Mouse (Mus musculus): ENCODE measurements at regions not wholly inside any gene's neighbourhood (a gene's known extent, or its start where the extent isn't known, plus 50 kb on each side); places are given as distances from the start of the nearest gene placed in this dataset.

DNA sequence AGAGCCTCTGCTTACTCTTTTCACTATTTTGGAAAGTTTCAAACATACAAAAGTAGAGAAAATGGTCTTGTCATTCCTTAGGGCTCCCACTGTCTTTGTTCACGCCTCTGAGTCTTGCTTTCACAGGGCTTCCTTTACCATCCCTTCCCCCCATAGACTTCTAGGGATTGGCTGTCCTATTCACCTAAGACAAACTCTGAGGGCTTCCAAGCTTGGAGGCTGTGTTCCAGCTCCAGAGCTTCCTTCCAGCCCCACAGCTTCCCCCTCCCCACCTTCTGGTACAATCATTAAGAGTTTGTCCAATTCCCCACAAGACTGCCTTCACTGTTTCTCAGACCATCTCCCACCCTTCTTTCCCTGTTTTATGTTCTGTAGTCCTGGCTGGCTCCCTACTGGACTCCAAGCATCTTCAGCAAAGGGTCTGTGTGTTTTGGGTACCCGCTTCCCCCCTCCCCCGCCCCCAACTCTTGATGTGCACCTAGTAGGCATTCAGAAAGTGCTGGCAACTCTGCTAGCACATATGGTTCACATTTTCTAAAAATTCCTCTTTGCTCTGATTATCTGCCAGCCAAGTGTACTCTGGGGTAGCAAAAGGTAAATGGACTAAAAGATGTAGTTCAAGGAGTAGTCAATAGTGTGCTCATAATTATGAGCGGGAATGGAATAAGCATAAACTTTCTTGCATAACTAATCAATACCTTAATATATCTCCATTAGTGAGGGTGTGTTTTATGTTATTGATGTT, 344.0 kb downstream of the Slc4a3 start:
- DNase-seq (ENCODE audit: low read depth), result no peak

- DNase-seq (ENCODE audit: low read depth), result no peak
These were observed 344.7 kb downstream of the Slc4a3 start for GRCm38 (mm10) chr1:75890636-75891276.

DNA sequence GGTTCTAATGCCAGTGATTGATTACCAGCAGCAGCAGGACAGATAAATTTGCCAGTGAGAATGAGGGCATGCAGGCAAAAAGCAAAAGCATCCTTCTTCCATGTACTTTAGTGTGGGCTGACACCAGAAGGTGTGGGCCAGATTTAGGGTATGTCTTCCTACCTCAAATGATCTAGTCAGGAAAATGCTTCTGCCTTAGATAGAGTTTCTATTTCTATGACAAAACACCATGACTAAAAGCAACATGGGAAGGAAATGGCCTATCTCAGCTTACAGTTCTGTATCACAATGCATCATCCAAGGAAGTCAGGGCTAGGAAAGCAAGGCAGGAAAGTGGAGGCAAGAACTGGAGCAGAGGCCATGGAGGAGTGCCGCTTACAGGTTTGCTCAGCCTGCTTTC, 349.5 kb downstream of the Slc4a3 start:
- no peak for DNase-seq (ENCODE audit: low read depth)

- DNase-seq (ENCODE audit: low read depth), result no peak
These were observed 355.1 kb downstream of the Slc4a3 start for GRCm38 (mm10) chr1:75901146-75901545.

- DNase-seq (ENCODE audit: low read depth), result no peak
These were observed 359.8 kb downstream of the Slc4a3 start for GRCm38 (mm10) chr1:75905699-75906470.

DNA sequence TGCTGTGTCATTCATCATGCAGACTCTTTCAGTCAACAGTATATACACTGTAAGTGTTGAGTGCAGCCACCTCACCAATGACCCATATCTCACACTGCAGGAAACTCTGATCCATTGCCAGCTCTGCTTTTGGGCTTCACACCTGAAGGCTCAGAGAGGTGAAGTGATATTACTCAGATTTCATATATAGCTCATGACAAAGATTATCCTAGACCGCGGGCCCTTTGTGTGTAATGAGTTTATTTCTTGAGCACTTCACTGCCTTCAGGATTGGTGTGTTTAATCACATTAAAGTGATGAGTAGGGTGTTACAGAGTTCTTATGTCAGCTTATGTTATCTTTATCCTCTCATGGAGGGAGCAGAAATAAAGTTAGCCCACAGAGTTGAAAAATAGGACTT, 369.2 kb downstream of the Slc4a3 start:
- no peak for DNase-seq (ENCODE audit: low read depth)

DNA sequence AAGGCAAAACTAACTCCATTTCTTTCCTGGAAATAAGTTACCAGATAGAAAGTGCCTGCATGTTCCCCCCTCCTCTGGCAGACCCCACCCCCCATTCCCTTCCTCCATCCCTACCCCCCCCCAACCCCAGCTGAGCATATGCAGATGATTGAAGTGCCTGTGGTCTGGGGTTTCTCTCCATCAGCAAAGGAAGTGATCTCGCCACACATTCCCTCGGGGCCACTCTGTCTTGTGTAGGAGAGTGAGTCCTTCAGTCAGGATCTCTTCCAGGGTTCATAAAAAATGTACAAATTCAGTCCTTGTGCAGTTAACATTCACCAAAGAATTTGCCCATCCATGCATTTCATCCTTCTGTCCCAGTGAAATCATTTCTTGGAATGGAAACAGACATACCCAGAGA, 370.1 kb downstream of the Slc4a3 start:
- no peak for DNase-seq (ENCODE audit: low read depth)

- DNase-seq (ENCODE audit: low read depth), result no peak
These were observed 373.1 kb downstream of the Slc4a3 start for GRCm38 (mm10) chr1:75919134-75919533.

- DNase-seq (ENCODE audit: low read depth), result no peak
These were observed 379.0 kb downstream of the Slc4a3 start for GRCm38 (mm10) chr1:75925046-75925445.

DNA sequence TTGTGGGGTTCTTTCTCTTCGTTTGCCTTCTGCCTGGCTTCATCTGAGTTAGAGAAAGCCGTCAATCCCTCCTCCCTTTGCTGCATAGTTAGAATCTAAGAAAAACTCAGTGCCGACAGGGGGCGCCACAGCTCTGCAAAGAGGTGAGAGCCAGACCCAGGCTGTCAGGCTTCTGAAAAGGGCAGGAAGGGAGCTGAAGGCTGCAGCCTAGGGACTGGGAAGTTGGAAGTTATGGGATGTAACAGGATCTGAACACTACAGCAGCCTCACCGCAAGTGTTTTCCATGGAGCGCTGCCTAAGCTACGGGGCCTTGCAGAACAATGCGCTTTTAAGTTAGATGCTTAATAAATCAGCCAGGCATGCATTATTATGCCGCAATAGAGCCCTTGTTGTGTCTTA, 379.7 kb downstream of the Slc4a3 start:
- no peak for DNase-seq (ENCODE audit: low read depth)

GRCm38 (mm10) chr1:75931852-75932251, 385.8 kb downstream of the Slc4a3 start:
- no peak for DNase-seq (ENCODE audit: low read depth)

- no peak for DNase-seq (ENCODE audit: low read depth)
These were observed 387.8 kb downstream of the Slc4a3 start for GRCm38 (mm10) chr1:75933831-75934230.

DNA sequence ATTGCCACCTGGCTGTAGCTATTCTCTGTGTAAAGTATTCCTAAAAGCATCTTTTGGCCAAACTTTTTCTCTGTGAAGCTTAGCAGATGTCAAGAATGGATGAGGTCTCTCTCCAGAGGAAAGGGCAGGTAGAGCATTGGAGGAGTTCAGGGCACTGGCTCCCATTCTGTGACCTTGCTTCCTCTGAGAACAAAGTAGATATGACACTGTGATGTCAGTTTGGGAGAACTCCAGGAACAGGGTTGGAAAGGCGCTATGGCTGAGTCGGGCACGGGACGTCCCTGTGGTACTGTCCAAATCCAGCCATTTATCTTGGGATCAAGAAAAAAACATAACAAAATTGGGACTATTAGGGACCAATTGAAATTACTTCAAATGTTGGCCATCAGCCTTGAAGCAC, 388.7 kb downstream of the Slc4a3 start:
- DNase-seq (ENCODE audit: low read depth), result no peak

DNA sequence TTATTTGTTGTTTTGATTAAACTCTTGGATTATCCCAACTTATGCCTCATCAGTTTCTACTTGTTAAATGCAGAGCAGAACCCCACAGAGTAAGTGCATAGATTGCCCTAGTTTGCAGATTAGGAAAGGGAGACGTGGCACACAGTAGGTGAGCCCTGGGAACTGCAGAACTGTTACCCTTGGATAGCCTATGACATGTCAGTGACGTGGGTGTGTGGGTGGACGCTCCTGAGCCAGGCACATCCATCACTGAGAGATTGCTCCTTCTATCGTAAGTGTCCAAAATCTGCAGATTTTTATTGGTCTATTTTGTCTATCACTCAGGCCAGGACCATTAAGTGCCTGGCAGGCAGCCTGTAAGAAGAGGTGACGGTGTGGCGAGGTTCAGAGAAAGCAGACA, 389.8 kb downstream of the Slc4a3 start:
- no peak for DNase-seq (ENCODE audit: low read depth)

GRCm38 (mm10) chr1:75936596-75936995, 390.5 kb downstream of the Slc4a3 start:
- no peak for DNase-seq (ENCODE audit: low read depth)

- DNase-seq (ENCODE audit: low read depth), result no peak
These were observed 391.3 kb downstream of the Slc4a3 start for GRCm38 (mm10) chr1:75937331-75937730.

DNA sequence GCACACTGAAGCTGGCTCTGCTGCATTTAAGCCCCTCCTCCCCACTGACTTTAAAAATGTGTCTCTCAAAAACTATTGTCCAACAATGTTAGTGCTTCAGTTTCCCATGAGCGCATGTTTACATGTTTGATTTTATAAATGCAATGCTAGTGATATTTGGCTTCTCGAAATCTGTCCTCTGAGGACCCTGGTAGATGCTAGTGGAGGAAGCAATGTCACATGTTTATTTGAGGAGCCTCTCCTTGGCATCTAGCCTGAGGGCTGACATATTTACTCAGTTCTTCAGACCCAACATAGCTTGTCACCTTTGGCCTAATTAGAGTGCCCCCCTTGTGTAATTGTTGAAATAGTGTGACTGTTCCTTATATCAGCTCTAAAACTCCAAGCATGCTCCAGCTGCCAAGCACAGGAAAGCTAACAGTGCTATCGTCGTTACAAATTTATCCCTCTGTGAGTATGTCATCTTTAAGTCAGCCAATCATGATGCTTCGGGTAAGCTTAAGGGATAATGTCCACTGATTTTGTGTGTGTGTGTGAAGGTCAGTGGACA, 400.3 kb downstream of the Slc4a3 start:
- DNase-seq (ENCODE audit: low read depth), result no peak

- no peak for DNase-seq (ENCODE audit: low read depth)
These were observed 432.3 kb downstream of the Slc4a3 start for GRCm38 (mm10) chr1:75978203-75978986.

DNA sequence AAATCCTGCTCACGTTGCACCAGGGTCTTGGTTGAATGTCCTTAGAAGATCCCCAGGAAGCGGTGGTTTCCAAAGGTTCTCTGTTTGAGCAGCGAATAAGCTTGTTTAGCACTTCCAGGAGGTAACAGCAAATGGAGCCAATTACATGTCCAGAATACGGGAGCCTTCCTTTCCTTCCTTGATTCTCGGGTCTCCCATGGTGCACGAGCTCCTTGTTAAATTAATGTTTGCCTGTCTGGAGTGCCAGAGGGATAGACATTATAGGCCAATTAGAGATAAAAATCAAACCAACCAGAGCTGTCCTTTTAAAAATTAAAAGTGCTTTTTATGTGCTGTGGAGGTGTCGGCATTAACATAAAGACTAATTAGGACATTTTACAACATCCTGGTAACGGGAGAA, 437.0 kb downstream of the Slc4a3 start:
- no peak for DNase-seq (ENCODE audit: low read depth)

- no peak for DNase-seq (ENCODE audit: low read depth)
These were observed 437.4 kb downstream of the Slc4a3 start for GRCm38 (mm10) chr1:75983487-75983886.

GRCm38 (mm10) chr1:75988496-75988895, 442.4 kb downstream of the Slc4a3 start:
- DNase-seq (ENCODE audit: low read depth), result no peak

GRCm38 (mm10) chr1:75992039-75992438, 446.0 kb downstream of the Slc4a3 start:
- DNase-seq (ENCODE audit: low read depth), result no peak

Data from gonadal fat pad, adult 2 months (tissue).